Mouse (Mus musculus) gastrocnemius, adult 2 months (tissue): ENCODE results near the gene Ifnz. TPM values are rescaled to one million over a fixed set of nuclear protein-coding genes. Genes with fewer than 3 reads are reported as not detected.
"Not testable (repeated sequence)": the region's sequence is repeated elsewhere in the genome, so short reads cannot be mapped to it uniquely, and the experiment has no call there.

ENCODE experiments used
- DNase-seq: peaks from one replicate; pipeline ENCODE4 v3.0.0; 2022
- H3K27ac ChIP-seq: fragments of 200-600 bp; 2 replicates; pipeline ENCODE4 v1.8.1; 2022; ENCODE audit warnings: mild to moderate bottlenecking
- H3K4me3 ChIP-seq: fragments of 200-600 bp; 2 replicates; pipeline ENCODE4 v1.8.1; 2022; ENCODE audit warnings: mild to moderate bottlenecking, moderate library complexity
- CTCF ChIP-seq: fragments of 200-600 bp; IDR thresholded peaks from 2 replicates; pipeline ENCODE4 v1.8.1; 2022; ENCODE audit warnings: antibody characterized with exemption, mild to moderate bottlenecking, moderate library complexity
- intact Hi-C: fragments of 180-260 bp; cut with DNase I; formaldehyde crosslinking; loops from one replicate; pipeline ENCODE4 v1.15.1; 2025
- total RNA-seq, 2 experiments: library from RNA; stranded (reverse); gene quantifications; 2 replicates each; pipeline ENCODE4 v1.2.3; 2021

Gene Ifnz
- total RNA-seq, 2 experiments from 2014 or later = not detected

GRCm38 (mm10) chr4:88760431-88760830 is 21.5 kb upstream of the Ifnz start:
- intact Hi-C loops = not testable (repeated sequence)
- TF ChIP-seq CTCF = peak; percentile 64
- Histone ChIP-seq H3K27ac (peak overlapping the region; percentile 71), H3K4me3 (peak overlapping the region; percentile 61)
- DNase-seq = peak; percentile 87

- intact Hi-C loops, H3K27ac ChIP-seq, H3K4me3 ChIP-seq: not testable (repeated sequence)
- DNase-seq = peak; percentile 51
These were observed 20.2 kb upstream of the Ifnz start for GRCm38 (mm10) chr4:88761776-88762175.

- H3K27ac ChIP-seq, H3K4me3 ChIP-seq, intact Hi-C loops, DNase-seq: not testable (repeated sequence)
These were observed 19.6 kb upstream of the Ifnz start for GRCm38 (mm10) chr4:88762341-88762740.

- peak overlapping the region; percentile 65 for H3K27ac ChIP-seq
- TF ChIP-seq CTCF = peak; percentile 61
These were observed 18.4 kb upstream of the Ifnz start for GRCm38 (mm10) chr4:88763384-88764018.

GRCm38 (mm10) chr4:88773534-88773933 is 8.4 kb upstream of the Ifnz start, which contains the start of gene Gm13290:
Gene Gm13290, plus strand, starts transcription at chr4:88773834.
- H3K4me3 ChIP-seq, DNase-seq, H3K27ac ChIP-seq, intact Hi-C loops: not testable (repeated sequence)

More at GRCm38 (mm10) chr4:88763384-88764018, 18.4 kb upstream of the Ifnz start:
- DNase-seq = peak; percentile 74
- peak overlapping the region; percentile 59 for H3K4me3 ChIP-seq
- intact Hi-C loops = not testable (repeated sequence)

- H3K4me3 ChIP-seq, intact Hi-C loops, DNase-seq, H3K27ac ChIP-seq: not testable (repeated sequence)
These were observed 5.3 kb upstream of the Ifnz start, which contains the start of gene Gm13289 for GRCm38 (mm10) chr4:88776622-88777021. Gene Gm13289, plus strand, starts transcription at chr4:88776922.

GRCm38 (mm10) chr4:88779550-88779949 is 2.4 kb upstream of the Ifnz start, which contains the start of gene Gm13272:
Gene Gm13272, plus strand, starts transcription at chr4:88779850.
- H3K4me3 ChIP-seq, DNase-seq, intact Hi-C loops, H3K27ac ChIP-seq: not testable (repeated sequence)

GRCm38 (mm10) chr4:88780320-88780719 is 1.6 kb upstream of the Ifnz start:
- intact Hi-C loops = not testable (repeated sequence)

GRCm38 (mm10) chr4:88782335-88782734 is 404 bp downstream of the Ifnz start:
- intact Hi-C loops = not testable (repeated sequence)
- peak overlapping the region; percentile 61; the same call in 1 of the 2 replicates for H3K27ac ChIP-seq

More at GRCm38 (mm10) chr4:88780320-88780719, 1.6 kb upstream of the Ifnz start:
- not testable (repeated sequence) for DNase-seq, H3K27ac ChIP-seq, H3K4me3 ChIP-seq

GRCm38 (mm10) chr4:88785409-88785808 is 3.5 kb downstream of the Ifnz start, which contains the start of gene Gm13276:
Gene Gm13276, plus strand, starts transcription at chr4:88785709.
- H3K4me3 ChIP-seq, intact Hi-C loops, DNase-seq, H3K27ac ChIP-seq: not testable (repeated sequence)

More at GRCm38 (mm10) chr4:88782335-88782734, 404 bp downstream of the Ifnz start:
- TF ChIP-seq CTCF = peak; percentile 13; the same call in 1 of the 2 replicates
- H3K4me3 ChIP-seq = peak overlapping the region; percentile 57
- DNase-seq = peak; percentile 28

GRCm38 (mm10) chr4:88788402-88788801 is 6.5 kb downstream of the Ifnz start, which contains the start of gene Gm13277:
Gene Gm13277, plus strand, starts transcription at chr4:88788632.
- DNase-seq = peak; percentile 72
- peak; percentile 51 for TF ChIP-seq CTCF
- intact Hi-C loops, H3K27ac ChIP-seq, H3K4me3 ChIP-seq: not testable (repeated sequence)

GRCm38 (mm10) chr4:88791250-88791649 is 9.3 kb downstream of the Ifnz start, which contains the start of gene Gm13278:
Gene Gm13278, plus strand, starts transcription at chr4:88791550.
- H3K27ac ChIP-seq, H3K4me3 ChIP-seq, intact Hi-C loops, DNase-seq: not testable (repeated sequence)

- TF ChIP-seq CTCF = peak; percentile 36
- H3K27ac ChIP-seq = peak within 1 kb of the TSS; percentile 57
- DNase-seq = peak; percentile 51
- intact Hi-C loops = not testable (repeated sequence)
- H3K4me3 ChIP-seq = peak within 1 kb of the TSS; percentile 31
These were observed 12.2 kb downstream of the Ifnz start, which contains the start of gene Gm13275 for GRCm38 (mm10) chr4:88793936-88794675. Gene Gm13275, plus strand, starts transcription at chr4:88794487.

GRCm38 (mm10) chr4:88797097-88797496 is 15.2 kb downstream of the Ifnz start, which contains the start of gene Gm13279:
Gene Gm13279, plus strand, starts transcription at chr4:88797397.
- DNase-seq, H3K4me3 ChIP-seq, intact Hi-C loops, H3K27ac ChIP-seq: not testable (repeated sequence)

GRCm38 (mm10) chr4:88799365-88799764 is 17.4 kb downstream of the Ifnz start, which contains the start of gene Gm13285:
Gene Gm13285, plus strand, starts transcription at chr4:88799665.
- H3K27ac ChIP-seq, H3K4me3 ChIP-seq, DNase-seq, intact Hi-C loops: not testable (repeated sequence)

- H3K4me3 ChIP-seq, DNase-seq, H3K27ac ChIP-seq, intact Hi-C loops: not testable (repeated sequence)
These were observed 21.0 kb downstream of the Ifnz start, which contains the start of gene Gm13287 for GRCm38 (mm10) chr4:88802954-88803353. Gene Gm13287, plus strand, starts transcription at chr4:88803254.

GRCm38 (mm10) chr4:88805231-88805630 is 23.3 kb downstream of the Ifnz start, which contains the start of gene Gm13288:
Gene Gm13288, plus strand, starts transcription at chr4:88805531.
- H3K27ac ChIP-seq, DNase-seq, intact Hi-C loops: not testable (repeated sequence)
- H3K4me3 ChIP-seq = 0 out of 2 replicates have a peak within 1 kb of the TSS, but pooled peaks have one; percentile 46
